Mouse (Mus musculus) testis, adult 2 months (tissue): ENCODE measurements around the gene Gmppb.

ENCODE experiments used
- CTCF ChIP-seq: fragments of 200-500 bp; IDR thresholded peaks from 2 replicates; pipeline ENCODE4 v1.5.1; 2012; ENCODE audit warnings: low read depth, mild to moderate bottlenecking, inconsistent platforms, low read length, moderate library complexity; ENCODE audit not compliant: control insufficient read depth, insufficient read depth, insufficient replicate concordance
- POLR2A ChIP-seq: fragments of 200-500 bp; IDR thresholded peaks from 2 replicates; pipeline ENCODE4 v1.6.1; 2012; ENCODE audit warnings: low read depth, mild to moderate bottlenecking, inconsistent platforms, low read length, moderate library complexity; ENCODE audit not compliant: control insufficient read depth

GRCm38 (mm10) chr9:108090611-108091120 is 41.6 kb downstream of the Gmppb start:
- TF ChIP-seq POLR2A, result no peak
- no peak for TF ChIP-seq CTCF
